In genomic region chr19:6127760-6128341, GRCm38 (mm10) we compare ENCODE assay signal across 8 mouse cellular contexts. TPM values are rescaled to one million over a fixed set of nuclear protein-coding genes. Genes with fewer than 3 reads are reported as not detected.
DNase-seq lines count a peak whose midpoint lies in the region; ATAC-seq and TF ChIP-seq lines count a peak whose summit lies in the region.

TSS of gene Snx15 (minus strand) at chr19:6128304.

- no peaks in the 10 kb centered on the region for H3K9me3 ChIP-seq in G1E (replicated peaks)
- no peaks in the 10 kb centered on the region for H3K9me3 ChIP-seq in forebrain, embryonic 16.5 days (ENCODE audit: control insufficient read depth, low read length)
- H3K9me3 ChIP-seq in lung, embryonic 14.5 days (ENCODE audit: low read depth, low read length), result no peaks in the 10 kb centered on the region

- no peak for TF ChIP-seq CTCF in G1E (IDR thresholded peaks at IDR 0.05; ENCODE audit: low read depth, low read length)
- TF ChIP-seq CTCF in layer of hippocampus, adult 2 months (conservative IDR thresholded peaks at IDR 0.05), result no peak
- TF ChIP-seq CTCF in lung, embryonic 14.5 days (IDR thresholded peaks at IDR 0.05; ENCODE audit: low read depth), result no peak
- TF ChIP-seq CTCF in olfactory bulb, adult 2 months (IDR thresholded peaks at IDR 0.05; ENCODE audit: insufficient read depth, low read depth, low read length), result no peak
- TF ChIP-seq CTCF in thymus, adult 2 months (IDR thresholded peaks at IDR 0.05; ENCODE audit: borderline replicate concordance, control insufficient read depth, extremely low read depth, insufficient read depth, low read length, poor library complexity), result peak; percentile 50; the same call in 1 of the 2 replicates

- intact Hi-C loops in heart, postnatal 36 days (cut with DNase I), result loop anchor here (2.0 to 5.0 kb wide), 2 partner anchors 81 to 163 kb away; partner anchors contain the start of genes Pola2 and Syvn1

- H3K4me1 ChIP-seq in G1E (ENCODE audit: insufficient read depth, low read depth, low read length), result peaks cover 50% of the 10 kb centered on the region
- H3K4me1 ChIP-seq in forebrain, embryonic 16.5 days (replicated peaks; ENCODE audit: control insufficient read depth, insufficient read depth, low read length), result peaks cover 7% of the 10 kb centered on the region
- H3K4me1 ChIP-seq in lung, embryonic 14.5 days (ENCODE audit: insufficient read depth), result peaks cover 3% of the 10 kb centered on the region; the same call in 1 of the 2 replicates
- H3K4me1 ChIP-seq in olfactory bulb, adult 2 months (ENCODE audit: control insufficient read depth, insufficient read depth, low read length), result no peaks in the 10 kb centered on the region
- H3K4me1 ChIP-seq in thymus, adult 2 months (replicated peaks; ENCODE audit: control insufficient read depth, insufficient read depth, low read length), result peaks cover 3% of the 10 kb centered on the region

- peak within 1 kb of the TSS; percentile 85 for H3K27ac ChIP-seq in forebrain, embryonic 16.5 days (ENCODE audit: low read length)
- H3K27ac ChIP-seq in layer of hippocampus, adult 2 months, result peak within 1 kb of the TSS; percentile 95
- peak within 1 kb of the TSS; percentile 78 for H3K27ac ChIP-seq in lung, embryonic 14.5 days (ENCODE audit: low read depth)
- H3K27ac ChIP-seq in olfactory bulb, adult 2 months (ENCODE audit: insufficient read depth, low read depth, low read length), result peak within 1 kb of the TSS; percentile 95
- peak within 1 kb of the TSS; percentile 89 for H3K27ac ChIP-seq in thymus, adult 2 months (ENCODE audit: control insufficient read depth, insufficient read depth, low read length)

- ATAC-seq in G1E (ENCODE audit: extremely low read depth, insufficient number of reproducible peaks, low FRiP score, poor library complexity, severe bottlenecking), result peak; percentile 83
- ATAC-seq in forebrain, embryonic 16.5 days, result peak; percentile 96
- ATAC-seq in lung, embryonic 14.5 days (ENCODE audit: insufficient read depth), result peak; percentile 95

- TF ChIP-seq POLR2A in olfactory bulb, adult 2 months (IDR thresholded peaks at IDR 0.05; ENCODE audit: insufficient read depth, low read depth, low read length), result peak; percentile 49; the same call in 1 of the 2 replicates
- TF ChIP-seq POLR2A in thymus, adult 2 months (IDR thresholded peaks at IDR 0.05; ENCODE audit: control insufficient read depth, extremely low read depth, insufficient read depth, low read length, poor library complexity), result peak; percentile 66; the same call in 1 of the 2 replicates

- peak within 1 kb of the TSS; percentile 69 for H3K9ac ChIP-seq in forebrain, embryonic 16.5 days (replicated peaks; ENCODE audit: low read depth, low read length)
- peak within 1 kb of the TSS; percentile 49 for H3K9ac ChIP-seq in lung, embryonic 14.5 days

- DNase-seq in G1E (ENCODE audit: low spot score), result peak; percentile 86
- peak; percentile 96 to 98 for DNase-seq in cerebellum, adult 18-20 months
- peak; percentile 90 to 95 for DNase-seq in heart, postnatal 36 days
- DNase-seq in layer of hippocampus, adult 2 months (ENCODE audit: low spot score in 2 of 2), result peak; percentile 92 to 95
- DNase-seq in lung, embryonic 14.5 days, result peak; percentile 97
- DNase-seq in thymus, adult 2 months, result peak; percentile 96

- H3K27me3 ChIP-seq in G1E (ENCODE audit: insufficient read depth, low read length), result no peaks in the 10 kb centered on the region
- H3K27me3 ChIP-seq in forebrain, embryonic 16.5 days (replicated peaks; ENCODE audit: control insufficient read depth, insufficient read depth, low read length), result no peaks in the 10 kb centered on the region
- H3K27me3 ChIP-seq in lung, embryonic 14.5 days (ENCODE audit: insufficient read depth, low read length), result no peaks in the 10 kb centered on the region
- H3K27me3 ChIP-seq in thymus, adult 2 months (ENCODE audit: control insufficient read depth, insufficient read depth, low read length), result no peaks in the 10 kb centered on the region

- peak within 1 kb of the TSS; percentile 72 for H3K4me3 ChIP-seq in G1E (ENCODE audit: low read depth, low read length)
- peak within 1 kb of the TSS; percentile 56 for H3K4me3 ChIP-seq in forebrain, embryonic 16.5 days (replicated peaks; ENCODE audit: low read length)
- peak within 1 kb of the TSS; percentile 91 for H3K4me3 ChIP-seq in layer of hippocampus, adult 2 months
- peak within 1 kb of the TSS; percentile 46 for H3K4me3 ChIP-seq in lung, embryonic 14.5 days (ENCODE audit: low read depth, low read length)
- H3K4me3 ChIP-seq in olfactory bulb, adult 2 months (ENCODE audit: insufficient read depth, low read depth, low read length), result peak within 1 kb of the TSS; percentile 82
- peak within 1 kb of the TSS; percentile 63 for H3K4me3 ChIP-seq in thymus, adult 2 months (ENCODE audit: control insufficient read depth, insufficient read depth, low read length)

- under 1% methylated on average over 32 of the region's 32 CpGs for WGBS in forebrain, embryonic 16.5 days
- WGBS in lung, embryonic 14.5 days, result 0% methylated on average over 32 of the region's 32 CpGs
- under 1% methylated on average over 32 of the region's 32 CpGs for WGBS in olfactory bulb, adult 2 months
- under 1% methylated on average over 32 of the region's 32 CpGs for WGBS in thymus, adult 2 months

- peak within 1 kb of the TSS; percentile 56 for H3K4me2 ChIP-seq in forebrain, embryonic 16.5 days (ENCODE audit: low read length)
- peak within 1 kb of the TSS; percentile 63 for H3K4me2 ChIP-seq in lung, embryonic 14.5 days

- H3K36me3 ChIP-seq in G1E (replicated peaks), result peaks cover 20% of the 10 kb centered on the region
- no peaks in the 10 kb centered on the region for H3K36me3 ChIP-seq in forebrain, embryonic 16.5 days (ENCODE audit: control insufficient read depth, insufficient read depth)
- peaks cover 5% of the 10 kb centered on the region; the same call in 1 of the 2 replicates for H3K36me3 ChIP-seq in lung, embryonic 14.5 days (ENCODE audit: insufficient read depth)
- no peaks in the 10 kb centered on the region for H3K36me3 ChIP-seq in thymus, adult 2 months (ENCODE audit: control insufficient read depth, insufficient read depth, low read length)

RNA-seq across cellular contexts. Expression of gene Snx15, which starts in this region (rescaled TPM):
- total RNA-seq in G1E (2014; fragmentation: Nextera tagmentation) (21.4 and 25.7 TPM in 2 replicates), G1E (2017) (13.2 and 15.3 TPM in 2 replicates)
- 70.1 and 84.0 TPM in 2 replicates for polyA plus RNA-seq in G1E (2012)
- polyA plus RNA-seq in forebrain, embryonic 16.5 days (2015; fragmentation: Nextera tagmentation; extraction: Ambion mirVana), result 40.3 and 50.1 TPM in 2 replicates
- total RNA-seq in heart, postnatal 36 days (2021), result 10 to 100 TPM; 12.8 to 13.3 TPM
- 10 to 100 TPM; 43.5 to 46.0 TPM for total RNA-seq in layer of hippocampus, adult 2 months (2021)
- polyA plus RNA-seq in lung, embryonic 14.5 days (2014; fragmentation: Nextera tagmentation; extraction: Ambion mirVana), result 28.6 and 35.3 TPM in 2 replicates
- polyA plus RNA-seq in olfactory bulb, adult 2 months (2012; ENCODE audit: insufficient read depth, insufficient read length, low replicate concordance, missing spikeins), result not detected in 2 replicates
- polyA plus RNA-seq in thymus, adult 2 months (2012; rRNA removed), result 80.9 and 86.2 TPM in 2 replicates

Comparison
In these comparisons a context has a peak if more than half of its experiments do, and no peak if none do; other contexts are left out.
1. Peak in every context shown above with its lines: DNase-seq, ATAC-seq, H3K4me3 ChIP-seq and H3K27ac ChIP-seq.
2. RNA of gene Snx15 (polyA plus RNA-seq): 80.9 to 86.2 TPM in thymus, adult 2 months, 70.1 to 84.0 TPM in G1E, 40.3 to 50.1 TPM in forebrain, embryonic 16.5 days and 28.6 to 35.3 TPM in lung, embryonic 14.5 days; not detected in olfactory bulb, adult 2 months; every median in the first group is over 10 times any median in the second.